Mouse (Mus musculus): ENCODE results near the gene Slc16a9. TPM values are rescaled to one million over a fixed set of nuclear protein-coding genes. Genes with fewer than 3 reads are reported as not detected.
"Not testable (repeated sequence)": the region's sequence is repeated elsewhere in the genome, so short reads cannot be mapped to it uniquely, and the experiment has no call there.

Slc16a9 gene
- polyA plus RNA-seq, 1 experiment = 0.04 TPM

- no peaks in the 10 kb centered on the region for H3K27me3 ChIP-seq (ENCODE audit: control insufficient read depth, insufficient read depth, insufficient read length)
- no peaks in the 10 kb centered on the region for H3K36me3 ChIP-seq (ENCODE audit: control insufficient read depth, insufficient read depth)
- H3K4me2 ChIP-seq (ENCODE audit: low read depth) = peak within 1 kb of the TSS; percentile 86
- no peaks in the 10 kb centered on the region for H3K79me2 ChIP-seq (ENCODE audit: control insufficient read depth, insufficient read depth)
- peak within 1 kb of the TSS; percentile 6 for H3K4me3 ChIP-seq
- TF ChIP-seq E2F4 (IDR thresholded peaks at IDR 0.05; ENCODE audit: insufficient read depth) (no peak), TCF12 (IDR thresholded peaks at IDR 0.05; ENCODE audit: insufficient read depth, poor library complexity, severe bottlenecking) (peak; percentile 48), MYOG (IDR thresholded peaks at IDR 0.05; ENCODE audit: control insufficient read depth in 1 of 3, insufficient read depth in 1 of 3, insufficient read length in 2 of 3, low read depth in 2 of 3) (peak in 2 of 3 experiments; percentile 3 to 7), MYOD1 (IDR thresholded peaks at IDR 0.05; ENCODE audit: control insufficient read depth in 1 of 3, insufficient read length in 2 of 3, low read depth in 2 of 3) (peak; percentile 89 to 94 (median 91)), CEBPB (IDR thresholded peaks at IDR 0.05; ENCODE audit: insufficient read depth, poor library complexity, severe bottlenecking) (peak; percentile 85), REST (IDR thresholded peaks at IDR 0.05; ENCODE audit: insufficient read depth, insufficient read length) (no peak)
- no peak within 1 kb of the TSS for H3ac ChIP-seq (ENCODE audit: control insufficient read depth, insufficient read length)
Measured at GRCm38 (mm10) chr10:70204505-70205399, 40.1 kb upstream of the Slc16a9 start, which contains the start of gene Mrln. TSS of gene Mrln (plus strand) at chr10:70204664.

DNA sequence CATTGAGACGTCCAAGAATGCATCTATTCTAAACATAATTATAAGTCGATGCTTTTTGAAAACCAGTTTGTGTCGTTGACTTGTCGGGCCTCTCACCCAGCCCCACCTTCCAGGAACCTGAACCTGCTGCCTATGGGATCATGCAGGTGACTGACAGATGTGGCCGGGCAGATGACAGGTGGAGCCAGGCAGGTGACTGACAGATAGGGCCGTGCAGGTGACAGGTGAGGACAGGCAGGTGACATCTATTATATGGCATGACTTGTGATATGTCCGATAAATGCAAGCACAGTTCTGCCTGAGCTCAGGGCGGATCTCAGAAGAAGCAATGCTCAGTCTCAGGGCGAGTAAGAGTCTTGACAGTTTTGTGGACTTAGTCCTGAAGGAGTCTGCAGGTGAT is 33.6 kb upstream of the Slc16a9 start:
- H3K79me2 ChIP-seq (ENCODE audit: control insufficient read depth, insufficient read depth) = no peaks in the 10 kb centered on the region
- H3K36me3 ChIP-seq (ENCODE audit: control insufficient read depth, insufficient read depth) = no peaks in the 10 kb centered on the region
- no peak overlapping the region for H3K4me2 ChIP-seq (ENCODE audit: low read depth)
- no peak overlapping the region for H3K4me3 ChIP-seq
- TF ChIP-seq CEBPB (IDR thresholded peaks at IDR 0.05; ENCODE audit: insufficient read depth, poor library complexity, severe bottlenecking) (no peak), MYOG (IDR thresholded peaks at IDR 0.05; ENCODE audit: control insufficient read depth in 1 of 3, insufficient read depth in 1 of 3, insufficient read length in 2 of 3, low read depth in 2 of 3) (no peak), TCF12 (IDR thresholded peaks at IDR 0.05; ENCODE audit: insufficient read depth, poor library complexity, severe bottlenecking) (no peak), E2F4 (IDR thresholded peaks at IDR 0.05; ENCODE audit: insufficient read depth) (no peak), USF1 (IDR thresholded peaks at IDR 0.05; ENCODE audit: low read depth) (no peak), SRF (IDR thresholded peaks at IDR 0.05; ENCODE audit: control insufficient read depth, insufficient read length, low read depth) (no peak), REST (IDR thresholded peaks at IDR 0.05; ENCODE audit: insufficient read depth, insufficient read length) (no peak), MAX (IDR thresholded peaks at IDR 0.05; ENCODE audit: low read depth) (no peak), POLR2AphosphoS2 (IDR thresholded peaks at IDR 0.05; ENCODE audit: insufficient read length, low read depth) (no peak), POLR2A (IDR thresholded peaks at IDR 0.05; ENCODE audit: insufficient read length, low read depth) (no peak), MYOD1 (IDR thresholded peaks at IDR 0.05; ENCODE audit: control insufficient read depth in 1 of 3, insufficient read length in 2 of 3, low read depth in 2 of 3) (no peak), TCF3 (IDR thresholded peaks at IDR 0.05; ENCODE audit: insufficient read length, low read depth) (no peak)
- no peaks in the 10 kb centered on the region for H3K27me3 ChIP-seq (ENCODE audit: control insufficient read depth, insufficient read depth, insufficient read length)
- H3ac ChIP-seq (ENCODE audit: control insufficient read depth, insufficient read length) = no peak overlapping the region

GRCm38 (mm10) chr10:70220971-70221370 is 23.9 kb upstream of the Slc16a9 start:
- Histone ChIP-seq H3K36me3 (ENCODE audit: control insufficient read depth, insufficient read depth) (no peaks in the 10 kb centered on the region), H3K4me3 (no peak overlapping the region), H3K27me3 (ENCODE audit: control insufficient read depth, insufficient read depth, insufficient read length) (no peaks in the 10 kb centered on the region), H3K4me2 (ENCODE audit: low read depth) (no peak overlapping the region), H3ac (ENCODE audit: control insufficient read depth, insufficient read length) (no peak overlapping the region), H3K79me2 (ENCODE audit: control insufficient read depth, insufficient read depth) (no peaks in the 10 kb centered on the region)
- TF ChIP-seq USF1 (IDR thresholded peaks at IDR 0.05; ENCODE audit: low read depth) = no peak
- TF ChIP-seq E2F4 (IDR thresholded peaks at IDR 0.05; ENCODE audit: insufficient read depth) = no peak
- TF ChIP-seq SRF (IDR thresholded peaks at IDR 0.05; ENCODE audit: control insufficient read depth, insufficient read length, low read depth) = no peak
- TF ChIP-seq TCF12 (IDR thresholded peaks at IDR 0.05; ENCODE audit: insufficient read depth, poor library complexity, severe bottlenecking) = no peak
- no peak for TF ChIP-seq MAX (IDR thresholded peaks at IDR 0.05; ENCODE audit: low read depth)
- TF ChIP-seq MYOG (IDR thresholded peaks at IDR 0.05; ENCODE audit: control insufficient read depth in 1 of 3, insufficient read depth in 1 of 3, insufficient read length in 2 of 3, low read depth in 2 of 3) = no peak
- TF ChIP-seq CEBPB (IDR thresholded peaks at IDR 0.05; ENCODE audit: insufficient read depth, poor library complexity, severe bottlenecking) = no peak
- TF ChIP-seq POLR2A (IDR thresholded peaks at IDR 0.05; ENCODE audit: insufficient read length, low read depth) = no peak
- TF ChIP-seq TCF3 (IDR thresholded peaks at IDR 0.05; ENCODE audit: insufficient read length, low read depth) = no peak
- no peak for TF ChIP-seq POLR2AphosphoS2 (IDR thresholded peaks at IDR 0.05; ENCODE audit: insufficient read length, low read depth)
- no peak for TF ChIP-seq REST (IDR thresholded peaks at IDR 0.05; ENCODE audit: insufficient read depth, insufficient read length)
- TF ChIP-seq MYOD1 (IDR thresholded peaks at IDR 0.05; ENCODE audit: control insufficient read depth in 1 of 3, insufficient read length in 2 of 3, low read depth in 2 of 3) = no peak

DNA sequence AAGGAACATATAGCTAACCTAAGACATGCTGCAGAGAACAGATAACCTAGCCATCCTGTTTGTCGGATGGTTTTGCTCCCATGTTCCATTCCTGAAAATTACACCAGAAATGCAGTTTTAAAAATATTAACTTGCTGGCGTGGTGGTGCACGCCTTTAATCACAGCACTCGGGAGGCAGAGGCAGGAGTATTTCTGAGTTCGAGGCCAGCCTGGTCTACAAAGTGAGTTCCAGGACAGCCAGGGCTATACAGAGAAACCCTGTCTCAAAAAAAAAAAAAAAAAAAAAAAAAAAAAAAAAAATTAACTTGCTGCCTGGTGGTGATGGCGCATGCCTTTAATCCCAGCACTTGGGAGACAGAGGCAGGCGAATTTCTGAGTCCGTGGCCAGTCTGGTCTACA is 22.7 kb upstream of the Slc16a9 start:
- not testable (repeated sequence) for H3K4me3 ChIP-seq; H3ac ChIP-seq (ENCODE audit: control insufficient read depth, insufficient read length); H3K36me3 ChIP-seq (ENCODE audit: control insufficient read depth, insufficient read depth); H3K79me2 ChIP-seq (ENCODE audit: control insufficient read depth, insufficient read depth); H3K4me2 ChIP-seq (ENCODE audit: low read depth); H3K27me3 ChIP-seq (ENCODE audit: control insufficient read depth, insufficient read depth, insufficient read length)

DNA sequence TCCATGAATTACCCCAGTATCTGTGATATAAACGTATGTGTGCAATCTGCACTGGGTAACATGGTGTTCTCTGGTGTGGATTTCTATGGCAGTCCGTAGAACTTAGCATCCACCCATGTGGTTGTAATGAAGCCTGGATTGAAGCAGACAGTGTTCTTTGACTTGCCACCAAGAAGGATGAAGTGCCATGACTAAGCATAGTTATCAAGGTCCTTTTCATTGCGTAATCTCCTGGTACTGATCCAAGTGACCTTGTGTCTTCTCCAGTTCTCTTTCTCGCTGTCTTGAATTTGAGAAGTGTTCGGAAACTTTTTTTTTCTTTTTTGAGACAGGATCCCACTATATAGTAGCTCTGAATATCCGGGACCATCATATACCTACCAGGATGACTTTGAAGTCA is 20.3 kb upstream of the Slc16a9 start:
- Histone ChIP-seq H3ac (ENCODE audit: control insufficient read depth, insufficient read length) (no peak overlapping the region), H3K4me3 (no peak overlapping the region), H3K4me2 (ENCODE audit: low read depth) (no peak overlapping the region), H3K27me3 (ENCODE audit: control insufficient read depth, insufficient read depth, insufficient read length) (no peaks in the 10 kb centered on the region), H3K36me3 (ENCODE audit: control insufficient read depth, insufficient read depth) (no peaks in the 10 kb centered on the region), H3K79me2 (ENCODE audit: control insufficient read depth, insufficient read depth) (no peaks in the 10 kb centered on the region)
- TF ChIP-seq CEBPB (IDR thresholded peaks at IDR 0.05; ENCODE audit: insufficient read depth, poor library complexity, severe bottlenecking) (0 out of 2 replicates have a peak, but pooled peaks have one; percentile 23), REST (IDR thresholded peaks at IDR 0.05; ENCODE audit: insufficient read depth, insufficient read length) (no peak), E2F4 (IDR thresholded peaks at IDR 0.05; ENCODE audit: insufficient read depth) (no peak)
